Mouse (Mus musculus): ENCODE results near the gene Dxo. TPM values are rescaled to one million over a fixed set of nuclear protein-coding genes. Genes with fewer than 3 reads are reported as not detected.
A peak's percentile ranks its signal among the peaks of the same experiment; 100 is the strongest.
"Not testable (repeated sequence)": the region's sequence is repeated elsewhere in the genome, so short reads cannot be mapped to it uniquely, and the experiment has no call there.

The Dxo gene
- polyA plus RNA-seq, 1 experiment: 30.8 TPM

DNA sequence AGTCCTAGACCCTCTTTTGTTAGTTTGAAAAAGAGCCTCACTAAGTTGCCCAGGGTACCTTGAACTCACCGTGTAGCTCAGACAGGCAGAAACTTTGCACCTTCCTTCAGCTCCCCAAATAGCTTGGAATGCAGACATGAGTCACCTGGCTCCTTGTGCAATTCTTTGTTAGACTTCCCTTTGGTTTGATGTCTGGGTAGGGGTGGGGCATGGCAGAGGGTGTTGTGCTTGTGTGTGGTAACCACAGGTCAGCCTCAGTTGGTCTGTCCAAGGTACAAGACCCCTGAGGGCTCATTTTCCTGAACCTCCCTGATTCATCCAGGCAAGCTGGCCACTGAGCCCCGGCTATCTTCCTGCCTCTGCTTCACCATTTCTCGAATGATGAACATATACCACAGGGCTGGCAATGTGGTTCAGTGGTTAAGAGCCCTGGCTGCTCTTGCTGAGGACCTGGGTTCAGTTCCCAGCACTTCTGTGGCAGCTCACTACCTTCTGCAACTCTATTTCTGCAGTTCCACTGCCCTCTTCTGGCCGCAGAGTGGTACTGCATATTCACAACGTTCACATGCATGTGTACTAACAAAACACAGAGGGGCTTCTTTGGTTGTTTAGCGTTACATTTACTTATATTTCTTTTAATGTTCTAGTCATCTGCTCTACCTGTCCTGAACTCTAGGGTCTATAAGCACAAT, 31.8 kb upstream of the Dxo start:
- no peak overlapping the region for H3K4me3 ChIP-seq (ENCODE audit: insufficient read depth, low read length)
- no peaks in the 10 kb centered on the region for H3K4me1 ChIP-seq (ENCODE audit: control insufficient read depth, insufficient read depth, low read length)
- no peak overlapping the region for H3K27ac ChIP-seq (ENCODE audit: insufficient read depth, low read depth, low read length)
- TF ChIP-seq POLR2A (IDR thresholded peaks at IDR 0.05; ENCODE audit: borderline replicate concordance, low read depth, low read length) (no peak), CTCF (IDR thresholded peaks at IDR 0.05; ENCODE audit: low read depth, low read length) (peak; percentile 57)

DNA sequence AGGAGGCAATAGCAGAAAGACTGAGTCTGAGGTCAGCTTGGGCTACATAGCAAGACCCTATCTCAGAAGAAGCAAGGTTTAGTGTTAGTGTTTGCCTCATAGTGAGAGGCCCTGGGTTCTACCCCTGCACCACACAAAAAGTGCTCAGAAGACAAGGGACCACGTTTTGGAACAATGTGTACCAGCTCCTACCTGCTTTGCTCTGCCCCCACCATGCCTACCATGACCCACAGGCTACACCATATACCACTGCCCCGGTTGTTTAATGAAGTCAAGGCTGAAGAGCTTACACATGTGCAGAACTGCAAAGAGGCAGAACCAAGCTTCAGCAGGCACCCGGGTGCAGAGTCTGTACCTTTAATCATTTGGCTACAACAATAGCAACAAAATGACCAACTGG, 29.6 kb upstream of the Dxo start:
- no peak for TF ChIP-seq POLR2A (IDR thresholded peaks at IDR 0.05; ENCODE audit: borderline replicate concordance, low read depth, low read length)
- TF ChIP-seq CTCF (IDR thresholded peaks at IDR 0.05; ENCODE audit: low read depth, low read length): no peak
- H3K27ac ChIP-seq (ENCODE audit: insufficient read depth, low read depth, low read length): no peak overlapping the region
- no peak overlapping the region for H3K4me3 ChIP-seq (ENCODE audit: insufficient read depth, low read length)
- H3K4me1 ChIP-seq (ENCODE audit: control insufficient read depth, insufficient read depth, low read length): no peaks in the 10 kb centered on the region

DNA sequence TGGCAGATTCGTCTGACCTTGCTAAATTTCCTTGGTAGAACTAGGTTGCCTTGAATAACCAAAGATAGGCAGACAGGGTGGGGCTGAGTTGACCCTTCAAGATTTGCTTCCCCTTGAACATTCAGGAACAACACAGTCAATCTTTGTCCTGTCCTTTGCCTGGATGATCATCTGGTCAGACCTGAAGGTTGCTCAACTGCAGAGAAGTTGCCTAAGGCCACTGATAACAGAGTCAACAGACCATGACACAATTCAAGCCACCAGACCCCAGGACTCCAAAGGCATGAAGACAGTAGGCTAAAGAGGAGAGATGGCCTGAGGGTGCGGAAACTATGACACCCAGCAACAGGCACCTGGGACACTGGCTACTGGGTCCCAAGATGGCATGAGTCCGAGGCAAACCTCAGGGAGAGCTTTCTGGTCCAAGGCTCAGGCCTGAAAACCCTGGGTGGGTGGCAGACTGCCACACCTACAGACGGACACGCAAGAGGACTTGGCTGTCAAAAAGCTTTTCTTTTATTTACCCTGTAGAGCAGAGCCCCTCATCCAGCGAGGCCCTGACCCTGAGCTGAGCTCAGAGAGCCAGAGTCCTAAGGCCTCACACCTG, 28.1 kb upstream of the Dxo start:
- no peak overlapping the region for H3K27ac ChIP-seq (ENCODE audit: insufficient read depth, low read depth, low read length)
- no peak overlapping the region for H3K4me3 ChIP-seq (ENCODE audit: insufficient read depth, low read length)
- H3K4me1 ChIP-seq (ENCODE audit: control insufficient read depth, insufficient read depth, low read length): no peaks in the 10 kb centered on the region
- TF ChIP-seq CTCF (IDR thresholded peaks at IDR 0.05; ENCODE audit: low read depth, low read length) (no peak), POLR2A (IDR thresholded peaks at IDR 0.05; ENCODE audit: borderline replicate concordance, low read depth, low read length) (no peak)

DNA sequence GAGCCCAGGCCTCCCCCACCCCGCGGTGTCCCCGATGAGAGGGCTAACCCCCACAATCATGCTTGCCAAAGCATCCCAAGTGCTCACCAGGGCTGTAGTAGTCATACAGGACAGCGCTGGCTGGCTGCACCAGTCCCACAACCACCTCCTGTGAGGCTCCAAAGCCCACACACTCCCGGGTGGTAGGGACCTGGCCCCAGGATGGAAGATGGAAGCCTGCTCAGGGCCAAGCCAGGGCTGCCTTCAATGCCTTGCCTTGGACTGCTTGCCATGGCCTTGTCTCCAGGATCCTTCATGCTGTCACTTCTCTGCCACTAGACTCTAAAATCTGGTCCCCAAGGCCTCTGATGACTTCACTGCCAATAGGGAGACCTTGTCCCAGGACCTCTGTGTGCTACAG, 26.4 kb upstream of the Dxo start:
- H3K27ac ChIP-seq (ENCODE audit: insufficient read depth, low read depth, low read length): not testable (repeated sequence)

DNA sequence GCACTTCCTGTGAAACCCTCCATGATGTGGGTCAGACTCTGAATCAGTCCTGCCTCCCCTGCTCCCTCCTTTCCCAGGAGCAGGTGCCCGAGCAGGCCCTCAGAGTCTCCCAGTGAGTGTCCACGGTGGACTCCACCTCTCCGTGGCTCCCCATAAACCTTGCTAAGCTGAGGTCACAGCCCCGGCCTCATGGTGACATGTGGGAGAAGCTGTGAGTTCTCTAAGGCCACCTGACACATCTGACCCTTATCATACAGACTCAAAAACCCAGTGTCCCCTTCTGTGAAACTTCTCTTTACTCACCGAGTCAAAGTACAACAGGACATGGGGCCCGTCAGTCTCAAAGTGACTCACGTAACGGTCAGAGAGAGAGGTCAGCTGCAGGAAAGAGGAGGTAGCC, 26.0 kb upstream of the Dxo start:
- H3K4me1 ChIP-seq (ENCODE audit: control insufficient read depth, insufficient read depth, low read length); H3K27ac ChIP-seq (ENCODE audit: insufficient read depth, low read depth, low read length); H3K4me3 ChIP-seq (ENCODE audit: insufficient read depth, low read length): not testable (repeated sequence)

More for the DNA sequence above, 26.4 kb upstream of the Dxo start:
- not testable (repeated sequence) for H3K4me1 ChIP-seq (ENCODE audit: control insufficient read depth, insufficient read depth, low read length); H3K4me3 ChIP-seq (ENCODE audit: insufficient read depth, low read length)

DNA sequence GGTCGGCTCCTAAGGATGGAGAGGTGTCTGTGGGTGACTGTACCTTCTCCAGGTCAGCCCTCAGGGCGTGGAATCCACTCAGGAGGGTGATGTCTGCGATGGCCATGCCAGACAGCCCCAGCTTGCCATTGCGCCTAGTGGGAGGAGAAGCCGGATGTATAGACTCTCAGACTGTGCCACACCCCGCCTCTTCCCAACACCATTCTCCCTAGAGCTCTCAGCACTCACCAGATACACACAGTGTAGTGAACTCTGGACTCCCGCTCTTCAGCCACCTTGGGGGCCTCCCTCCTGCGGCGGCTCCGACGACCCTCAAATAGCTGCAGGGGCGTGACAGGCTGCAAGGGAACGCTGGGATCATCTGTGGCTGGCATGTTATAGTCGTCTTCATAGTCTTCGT, 25.5 kb upstream of the Dxo start:
- Histone ChIP-seq H3K4me3 (ENCODE audit: insufficient read depth, low read length) (no peak overlapping the region), H3K4me1 (ENCODE audit: control insufficient read depth, insufficient read depth, low read length) (no peaks in the 10 kb centered on the region), H3K27ac (ENCODE audit: insufficient read depth, low read depth, low read length) (no peak overlapping the region)
- TF ChIP-seq POLR2A (IDR thresholded peaks at IDR 0.05; ENCODE audit: borderline replicate concordance, low read depth, low read length) (no peak), CTCF (IDR thresholded peaks at IDR 0.05; ENCODE audit: low read depth, low read length) (no peak)

DNA sequence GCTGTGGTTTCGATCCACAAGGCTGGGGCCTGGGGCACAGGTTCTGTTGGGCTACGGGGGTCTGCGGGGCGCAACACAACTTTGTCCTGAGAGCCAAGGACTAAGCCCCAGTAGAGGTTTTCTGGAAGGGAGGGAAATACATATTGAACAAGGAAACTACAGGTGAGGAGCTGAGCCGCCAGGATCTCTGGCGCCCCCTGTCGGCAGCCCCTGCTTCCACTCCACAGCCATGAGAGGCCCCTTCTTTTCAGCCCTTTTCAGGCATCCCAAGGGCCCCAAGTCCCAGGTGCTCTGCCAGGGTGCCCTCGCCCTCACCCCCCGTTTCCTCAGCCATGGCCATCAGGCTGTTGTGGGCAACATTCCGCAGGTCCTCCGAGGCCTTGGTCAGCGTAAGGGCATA, 23.1 kb upstream of the Dxo start:
- H3K4me3 ChIP-seq (ENCODE audit: insufficient read depth, low read length); H3K27ac ChIP-seq (ENCODE audit: insufficient read depth, low read depth, low read length); H3K4me1 ChIP-seq (ENCODE audit: control insufficient read depth, insufficient read depth, low read length): not testable (repeated sequence)
- peak; percentile 87 for TF ChIP-seq CTCF (IDR thresholded peaks at IDR 0.05; ENCODE audit: low read depth, low read length)

DNA sequence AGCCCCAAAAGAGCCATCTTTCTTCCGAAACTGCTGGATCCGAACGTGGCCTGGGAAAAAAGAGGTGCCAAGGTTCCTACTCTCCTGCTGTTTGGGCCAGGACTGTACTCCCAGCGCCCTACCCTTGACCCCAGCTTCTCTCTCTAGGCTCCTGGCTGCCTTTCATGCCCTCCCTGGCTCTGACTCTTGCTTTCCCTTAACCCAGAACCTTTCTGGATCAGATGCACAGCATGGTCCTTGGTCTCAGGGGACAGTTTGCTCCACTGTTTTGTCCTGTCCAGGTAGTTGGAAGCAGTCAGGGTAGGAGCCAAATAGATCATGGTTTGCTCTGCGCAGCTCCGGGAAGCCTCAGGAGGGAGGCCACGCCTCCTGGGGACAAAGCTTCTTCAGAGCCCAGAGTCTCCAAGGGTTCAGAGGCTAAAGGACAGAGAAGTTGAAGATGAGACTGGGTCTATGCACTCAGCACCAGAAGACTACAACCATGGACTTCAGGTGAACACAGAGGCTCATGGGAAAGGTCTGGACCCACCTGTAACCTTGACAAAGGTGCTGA, 21.9 kb upstream of the Dxo start:
- TF ChIP-seq POLR2A (IDR thresholded peaks at IDR 0.05; ENCODE audit: borderline replicate concordance, low read depth, low read length) (no peak), CTCF (IDR thresholded peaks at IDR 0.05; ENCODE audit: low read depth, low read length) (no peak)
- Histone ChIP-seq H3K4me1 (ENCODE audit: control insufficient read depth, insufficient read depth, low read length) (no peaks in the 10 kb centered on the region), H3K27ac (ENCODE audit: insufficient read depth, low read depth, low read length) (no peak overlapping the region), H3K4me3 (ENCODE audit: insufficient read depth, low read length) (no peak overlapping the region)

DNA sequence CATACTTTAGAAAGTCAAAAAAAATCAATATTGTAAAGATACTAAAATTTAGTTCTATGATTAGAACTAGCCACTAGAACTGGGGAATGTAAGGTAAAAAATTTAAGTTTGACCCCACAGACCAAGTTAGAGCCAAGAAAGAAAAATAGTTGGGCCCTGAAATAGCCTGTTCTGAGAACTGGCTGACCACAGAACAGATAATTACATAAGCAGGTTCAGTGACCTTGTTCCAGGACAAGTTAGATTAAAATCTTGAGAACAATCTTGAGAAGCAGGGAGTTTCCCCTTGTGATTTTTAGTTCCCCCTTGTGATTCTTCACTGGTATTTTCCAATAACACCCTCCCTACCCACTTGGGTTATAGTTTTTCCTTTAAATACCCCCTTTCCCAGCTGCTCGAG, 6.0 kb upstream of the Dxo start:
- not testable (repeated sequence) for H3K4me1 ChIP-seq (ENCODE audit: control insufficient read depth, insufficient read depth, low read length); H3K4me3 ChIP-seq (ENCODE audit: insufficient read depth, low read length); H3K27ac ChIP-seq (ENCODE audit: insufficient read depth, low read depth, low read length)

DNA sequence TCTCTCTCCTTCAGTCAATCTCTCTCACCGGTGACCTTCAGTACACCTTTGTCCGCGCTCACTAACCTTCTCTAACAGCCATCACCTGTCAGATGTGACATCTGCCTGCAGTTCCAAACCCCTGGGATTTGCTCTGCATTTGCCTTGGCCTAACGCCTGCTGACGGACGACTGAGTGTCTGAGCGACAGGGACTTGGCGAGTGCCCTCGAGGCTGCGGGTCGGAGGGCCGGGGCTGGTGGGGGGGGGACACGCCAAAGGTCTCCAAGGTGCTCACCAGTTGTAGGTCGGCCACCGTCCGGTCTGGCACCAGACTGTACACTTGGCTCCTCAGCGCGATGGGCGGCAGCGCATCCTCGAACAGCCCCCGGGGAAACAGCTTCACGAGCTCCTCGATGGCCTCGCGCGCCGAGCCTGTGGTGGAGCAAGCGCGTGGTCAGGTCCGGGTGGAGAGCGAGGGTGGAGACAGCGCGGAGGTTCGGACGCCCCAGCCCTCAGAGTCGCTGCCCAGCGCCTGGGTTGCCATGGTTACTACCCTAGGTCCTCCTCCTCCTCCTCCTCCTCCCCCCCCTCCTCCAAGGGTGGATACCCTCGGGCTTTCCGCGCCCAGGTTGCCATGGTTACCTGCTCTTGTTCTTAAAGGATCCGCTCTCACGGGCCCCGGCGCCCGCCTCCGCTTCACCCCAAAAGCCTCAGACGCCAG, 514 bp upstream of the Dxo start:
- H3K4me1 ChIP-seq (ENCODE audit: control insufficient read depth, insufficient read depth, low read length): peaks cover 5% of the 10 kb centered on the region
- H3K27ac ChIP-seq (ENCODE audit: insufficient read depth, low read depth, low read length): peak overlapping the region; percentile 53
- TF ChIP-seq POLR2A (IDR thresholded peaks at IDR 0.05; ENCODE audit: borderline replicate concordance, low read depth, low read length) (no peak), CTCF (IDR thresholded peaks at IDR 0.05; ENCODE audit: low read depth, low read length) (no peak)
- H3K4me3 ChIP-seq (ENCODE audit: insufficient read depth, low read length): peak overlapping the region; percentile 94
